Mouse (Mus musculus) central nervous system, embryonic 18 days (tissue): ENCODE measurements around the gene Pomt1. TPM values are rescaled to one million over a fixed set of nuclear protein-coding genes. Genes with fewer than 3 reads are reported as not detected.

ENCODE experiments used
- polyA plus RNA-seq: library from polyadenylated mRNA; depleted of rRNA; stranded (reverse); fragments of >200 nt; gene quantifications from 2 replicates; pipeline ENCODE4 v1.2.3, GENCODE M21; 2012; rRNA removed

Pomt1 gene
- polyA plus RNA-seq, result 41.6 and 44.2 TPM in 2 replicates

GRCm38 (mm10) chr2:32235886-32236759 lies at the start of gene Pomt1:
Gene Pomt1 (plus strand): TSS chr2:32236590.

GRCm38 (mm10) chr2:32259657-32260417 lies 23.4 kb downstream of the Pomt1 start, which contains the start of gene Uck1:
Gene Uck1 (minus strand): TSS chr2:32260159.

GRCm38 (mm10) chr2:32287334-32287840 lies 51.0 kb downstream of the Pomt1 start, which contains the start of gene Golga2:
Gene Golga2 (plus strand): TSS chr2:32287384.

GRCm38 (mm10) chr2:32287923-32288367 lies 51.6 kb downstream of the Pomt1 start, which contains the start of gene Swi5:
Gene Swi5 (minus strand): TSS chr2:32288075.

Other genes with a start within 250 kb of the Pomt1 start
- 0.36 and 0.64 TPM in 2 replicates for gene Fam78a, start 151.7 kb upstream of the Pomt1 start, polyA plus RNA-seq
- 22.1 and 22.2 TPM in 2 replicates for gene Plpp7, start 141.1 kb upstream of the Pomt1 start, polyA plus RNA-seq
- 89.9 and 106 TPM in 2 replicates for gene Prrc2b, start 85.5 kb upstream of the Pomt1 start, polyA plus RNA-seq
- 87.1 and 89.2 TPM in 2 replicates for gene Uck1, start 23.6 kb downstream of the Pomt1 start, polyA plus RNA-seq
- 50.6 and 56.9 TPM in 2 replicates for gene Golga2, start 50.8 kb downstream of the Pomt1 start, polyA plus RNA-seq
- gene Swi5, start 51.5 kb downstream of the Pomt1 start, polyA plus RNA-seq, result 314 and 343 TPM in 2 replicates
- gene Ciz1, start 115.7 kb downstream of the Pomt1 start, polyA plus RNA-seq, result 165 and 172 TPM in 2 replicates
- 257 and 347 TPM in 2 replicates for gene Dnm1, start 116.7 kb downstream of the Pomt1 start, polyA plus RNA-seq
- gene 1110008P14Rik, start 145.3 kb downstream of the Pomt1 start, polyA plus RNA-seq, result 126 and 145 TPM in 2 replicates
- 1.1 and 8.6 TPM in 2 replicates for gene Lcn2, start 151.7 kb downstream of the Pomt1 start, polyA plus RNA-seq
- 58.8 and 61.3 TPM in 2 replicates for gene Ptges2, start 159.3 kb downstream of the Pomt1 start, polyA plus RNA-seq
- 4.0 and 4.4 TPM in 2 replicates for gene Naif1, start 213.9 kb downstream of the Pomt1 start, polyA plus RNA-seq
- 41.8 and 42.3 TPM in 2 replicates for gene Slc25a25, start 214.9 kb downstream of the Pomt1 start, polyA plus RNA-seq